Mouse (Mus musculus): Measurements from ENCODE around the gene Pip4k2a.

DNA sequence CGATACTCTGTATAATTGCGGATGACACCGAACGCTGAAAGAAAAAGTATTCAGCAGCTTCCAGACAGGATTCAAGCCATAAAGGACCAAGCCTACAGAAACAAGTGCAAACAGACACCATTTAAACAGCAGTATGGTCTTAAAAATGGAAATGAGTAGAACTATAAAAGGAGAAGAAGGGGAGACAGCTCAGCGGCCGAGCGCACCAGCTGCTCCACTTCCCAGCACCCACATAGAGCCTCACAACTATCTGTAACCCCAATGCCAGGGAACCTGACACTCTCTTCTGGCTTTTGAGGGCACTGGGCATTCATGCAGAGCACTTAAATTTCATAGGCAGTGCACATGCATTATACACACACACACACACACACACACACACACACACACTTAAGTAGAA lies 18.3 kb downstream of the Pip4k2a start:
- TF ChIP-seq CTCF (IDR thresholded peaks at IDR 0.05; ENCODE audit: low read depth) (no peak), EP300 (IDR thresholded peaks at IDR 0.05; ENCODE audit: low read depth) (no peak)

Measured in liver, embryonic 14.5 days (tissue).